Mouse (Mus musculus) granulocyte monocyte progenitor cell, adult 5-6 weeks (primary cell): ENCODE results near the gene Il16. TPM values are rescaled to one million over a fixed set of nuclear protein-coding genes. Genes with fewer than 3 reads are reported as not detected.

Source experiments
- ATAC-seq: replicated peaks from 2 replicates; pipeline ENCODE4 v1.8.0; 2016; ENCODE audit warnings: mild to moderate bottlenecking, moderate TSS enrichment, inconsistent platforms; ENCODE audit not compliant: poor library complexity, severe bottlenecking
- total RNA-seq, 2 experiments: library from RNA; stranded (forward) in 1 of 2; stranded (reverse) in 1 of 2; fragments of 200-712, 200-1000 nt in 1 of 2; fragments of >200 nt in 1 of 2; fragmentation: Nextera tagmentation in 1 of 2; gene quantifications; 2 replicates each; pipeline ENCODE4 v1.2.3; 2014 to 2017

The Il16 gene
- total RNA-seq, 2 experiments from 2014 or later = 43.0 to 71.5 TPM

GRCm38 (mm10) chr7:83699066-83699745 lies 46.3 kb downstream of the Il16 start:
- peak; percentile 90 for ATAC-seq

DNA sequence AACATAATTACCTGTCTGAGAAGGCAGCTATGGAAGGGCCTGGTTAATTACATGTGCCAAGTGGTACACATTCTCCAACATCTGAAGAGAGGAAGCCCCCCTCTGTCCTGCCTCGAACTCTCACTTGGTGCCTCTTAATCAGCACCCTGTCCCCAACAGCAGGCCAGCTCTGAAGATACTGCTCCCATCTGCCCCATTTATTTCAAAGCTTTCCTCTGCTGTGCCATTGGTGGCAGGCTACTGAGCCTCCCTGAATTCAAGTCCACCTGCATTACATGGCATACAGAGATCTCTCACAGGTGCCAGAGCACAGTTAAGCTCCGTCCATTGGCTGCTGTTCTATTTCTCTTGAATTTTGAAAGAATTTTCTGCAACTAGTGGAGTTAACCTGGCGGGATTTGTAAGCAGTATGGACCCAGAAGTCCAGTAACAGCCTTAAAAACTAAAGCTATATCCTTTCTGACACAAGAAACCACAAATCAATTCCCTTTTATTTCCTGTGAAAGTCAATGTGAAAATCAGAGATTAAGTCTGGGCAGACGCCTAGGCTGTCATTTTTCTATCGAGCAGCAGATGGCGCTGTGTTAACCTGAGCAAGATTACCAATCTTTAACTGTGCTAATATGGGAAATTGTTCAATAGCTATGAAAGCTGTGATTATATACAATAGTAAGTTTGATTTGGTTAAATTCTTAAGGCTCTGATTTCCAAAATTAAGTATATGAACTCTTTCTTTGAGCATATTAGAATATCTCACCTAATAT lies 49.9 kb downstream of the Il16 start:
- ATAC-seq = peak; percentile 75

DNA sequence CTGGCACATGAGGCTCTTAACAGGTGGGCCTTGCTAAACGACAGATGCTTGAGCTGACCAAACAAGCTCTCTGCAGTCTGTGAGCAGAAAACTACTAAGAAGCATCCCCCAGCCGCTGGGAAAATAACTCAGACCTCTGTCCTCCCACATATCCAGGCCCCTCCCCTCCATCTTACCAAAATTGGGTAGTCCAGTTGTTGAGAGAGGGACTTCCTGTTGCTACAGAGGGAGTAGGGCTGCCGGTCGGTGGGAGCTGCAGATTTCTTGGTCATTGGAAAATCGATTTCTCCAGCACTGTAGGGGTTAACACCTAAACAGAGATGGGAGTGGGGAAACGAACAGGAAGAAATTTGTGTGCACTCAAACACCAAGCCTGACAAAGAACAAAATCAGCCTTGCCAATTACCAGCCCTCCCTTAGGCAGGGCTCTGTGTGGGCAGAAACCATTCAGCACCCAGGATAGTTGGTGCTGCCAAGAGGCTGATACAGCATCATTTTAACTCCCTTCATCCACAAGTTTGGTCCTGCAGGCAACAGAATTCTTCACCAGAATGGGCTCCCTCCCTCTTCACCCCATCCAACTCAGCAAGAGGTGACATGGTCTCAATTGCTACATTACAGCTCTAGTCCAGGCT lies 62.8 kb downstream of the Il16 start:
- peak; percentile 64 for ATAC-seq

DNA sequence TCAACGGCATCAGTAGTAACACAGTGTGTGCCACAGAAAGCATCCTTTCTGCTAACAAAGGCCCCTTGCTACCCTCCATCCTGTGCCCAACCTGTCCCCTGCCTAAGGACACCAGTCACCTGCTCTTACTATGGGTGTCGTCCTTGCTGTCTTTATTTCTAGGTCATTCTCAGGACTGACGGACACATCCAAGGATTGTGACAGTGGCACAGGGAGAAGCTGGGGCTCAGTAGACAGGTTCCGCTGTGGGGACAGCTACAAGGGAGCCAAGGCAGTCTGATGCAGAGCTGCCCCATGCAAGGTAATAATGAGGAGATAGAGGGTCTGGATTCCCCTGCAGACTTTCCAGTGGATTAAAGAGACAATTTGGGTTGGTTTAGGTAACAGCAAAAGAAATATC lies 67.0 kb downstream of the Il16 start:
- ATAC-seq = no peak

DNA sequence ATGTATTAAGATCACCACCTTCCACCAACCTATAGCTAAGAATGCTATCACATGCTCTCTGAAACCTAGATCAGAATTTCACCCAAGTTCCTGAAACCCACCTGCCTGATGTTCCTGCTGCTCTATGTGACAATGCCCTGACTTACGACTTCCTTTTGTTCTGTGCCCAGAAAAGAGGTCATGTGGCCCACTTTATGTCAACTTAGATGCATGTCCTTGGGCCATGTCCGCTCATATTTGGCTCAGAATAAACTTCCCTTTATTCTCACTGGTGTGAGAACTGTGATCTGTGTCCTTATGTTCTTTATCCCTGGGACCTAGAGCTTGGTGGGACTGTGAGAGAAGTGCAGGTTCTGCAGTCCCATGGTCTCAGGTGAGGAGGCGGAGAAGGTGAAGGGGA lies 68.2 kb downstream of the Il16 start:
- ATAC-seq = no peak; the same call in 1 of the 2 replicates

DNA sequence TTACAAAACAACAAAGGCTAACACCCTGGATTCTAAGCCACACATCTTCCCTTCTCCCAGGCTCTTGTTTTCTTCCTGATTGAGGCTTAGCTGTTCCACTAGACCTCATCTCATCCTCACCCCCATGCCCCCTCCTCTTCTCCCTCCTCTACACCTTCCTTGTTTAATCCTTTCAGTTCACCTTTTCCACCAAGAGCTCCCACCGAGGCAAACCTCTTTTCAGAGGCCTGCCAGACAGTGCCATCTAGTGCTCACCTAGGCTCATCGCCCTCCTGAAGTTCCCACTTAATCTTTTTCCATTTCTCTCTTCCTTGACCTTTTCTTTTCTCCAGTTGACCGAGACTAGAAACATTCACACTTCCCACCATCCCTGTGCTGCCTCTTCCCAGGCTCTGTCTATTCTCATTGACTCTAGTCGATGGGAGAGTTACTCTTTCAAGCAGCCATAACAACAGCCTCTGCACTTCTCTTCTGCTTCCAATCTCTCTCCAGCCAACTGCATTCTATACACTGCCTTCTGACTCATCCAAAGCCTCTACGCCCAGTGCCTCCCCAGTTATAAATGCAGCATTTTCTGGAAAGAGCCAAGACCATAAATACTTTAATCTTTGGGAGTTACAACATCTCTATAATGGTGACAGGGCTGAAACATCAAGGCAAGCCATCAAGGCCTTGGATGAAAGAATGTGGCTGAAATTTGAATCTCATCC lies 69.8 kb downstream of the Il16 start:
- peak; percentile 62 for ATAC-seq

DNA sequence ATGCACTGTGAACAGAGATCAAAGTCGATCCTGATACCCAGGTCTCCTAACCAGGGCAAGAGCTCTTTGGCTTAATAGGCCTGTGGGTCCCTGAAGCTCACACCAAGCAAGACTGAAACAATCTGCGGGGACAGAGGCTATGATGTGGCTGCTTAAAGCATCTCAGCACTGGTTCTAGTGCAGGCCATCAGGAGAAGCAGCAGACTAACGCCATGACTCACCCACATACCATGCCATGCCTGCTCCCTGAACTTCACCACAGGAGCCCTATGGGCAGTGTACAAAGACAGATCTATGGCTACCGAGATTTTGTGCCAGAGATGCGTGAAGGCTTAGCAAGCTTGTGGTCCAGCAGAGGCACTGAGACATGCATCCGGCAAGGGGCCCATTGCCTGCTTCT lies 74.0 kb downstream of the Il16 start:
- no peak for ATAC-seq

- ATAC-seq = peak; percentile 69
Observed at GRCm38 (mm10) chr7:83668724-83669123, 76.8 kb downstream of the Il16 start.

DNA sequence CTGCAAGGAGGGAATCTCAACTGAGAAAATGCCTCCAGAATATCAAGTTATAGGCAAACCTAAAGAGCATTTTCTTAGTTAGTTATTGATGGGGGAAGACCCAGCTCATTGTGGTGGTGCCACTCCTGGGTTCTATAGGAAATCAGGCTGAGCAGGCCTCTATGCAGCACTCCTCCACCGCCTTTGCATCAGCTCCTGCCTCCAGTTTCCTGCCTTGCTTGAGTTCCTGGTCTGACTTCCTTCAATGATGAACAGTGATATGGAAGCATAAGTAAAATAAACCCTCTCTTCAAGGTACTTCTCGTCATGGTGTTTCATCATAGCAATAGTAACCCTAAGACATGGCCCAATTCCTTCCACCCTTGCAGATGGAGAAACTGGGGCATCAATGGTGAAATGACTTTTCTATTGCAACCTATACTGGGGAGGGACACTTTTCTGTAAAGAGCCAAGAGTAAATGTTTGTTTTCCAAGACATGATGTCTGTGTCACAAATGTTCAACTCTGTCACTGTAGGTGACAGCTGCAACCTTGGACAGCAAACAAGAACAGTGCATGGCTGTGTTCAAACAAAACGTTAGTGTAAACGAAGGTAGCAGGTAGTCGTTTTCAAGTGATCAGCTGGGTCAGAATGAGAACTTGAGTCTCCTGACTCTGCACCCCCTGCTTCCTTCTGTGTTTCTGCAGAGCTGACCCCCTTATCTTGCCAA lies 77.4 kb downstream of the Il16 start:
- peak; percentile 57 for ATAC-seq

GRCm38 (mm10) chr7:83666087-83666595 lies 79.4 kb downstream of the Il16 start:
- no peak for ATAC-seq

DNA sequence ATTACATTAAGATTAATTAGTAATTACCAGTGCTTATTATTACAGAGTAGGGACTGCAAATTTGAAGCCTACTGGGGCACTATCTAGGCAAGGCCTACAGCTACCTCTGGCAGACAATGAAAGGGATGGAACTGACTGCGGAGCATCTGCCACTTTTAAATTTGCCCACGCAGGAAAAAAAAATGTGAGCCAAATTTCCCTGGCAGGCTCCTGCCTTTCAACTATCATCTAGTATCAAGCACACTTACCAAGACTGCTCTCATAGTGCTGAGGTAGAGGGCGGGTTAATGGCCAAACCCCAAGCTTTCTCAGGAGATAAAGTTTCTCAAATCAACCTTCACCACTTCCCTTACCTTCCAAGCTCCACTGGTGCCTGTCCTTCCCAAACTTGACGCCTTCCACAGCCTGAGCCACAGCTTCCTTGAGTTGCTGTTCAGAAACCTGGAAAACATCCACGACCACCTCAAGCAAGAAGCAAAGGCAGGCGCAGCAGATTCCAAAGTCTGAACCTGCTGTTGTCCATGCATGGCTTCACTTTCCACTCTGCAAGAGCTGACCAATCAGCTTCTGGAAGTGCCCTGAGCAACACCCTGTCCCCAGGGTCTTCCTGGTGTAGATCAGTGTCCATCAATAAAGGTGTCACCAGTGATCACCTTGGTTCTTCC lies 82.7 kb downstream of the Il16 start:
- no peak for ATAC-seq

GRCm38 (mm10) chr7:83661763-83662162 lies 83.8 kb downstream of the Il16 start:
- ATAC-seq = no peak

DNA sequence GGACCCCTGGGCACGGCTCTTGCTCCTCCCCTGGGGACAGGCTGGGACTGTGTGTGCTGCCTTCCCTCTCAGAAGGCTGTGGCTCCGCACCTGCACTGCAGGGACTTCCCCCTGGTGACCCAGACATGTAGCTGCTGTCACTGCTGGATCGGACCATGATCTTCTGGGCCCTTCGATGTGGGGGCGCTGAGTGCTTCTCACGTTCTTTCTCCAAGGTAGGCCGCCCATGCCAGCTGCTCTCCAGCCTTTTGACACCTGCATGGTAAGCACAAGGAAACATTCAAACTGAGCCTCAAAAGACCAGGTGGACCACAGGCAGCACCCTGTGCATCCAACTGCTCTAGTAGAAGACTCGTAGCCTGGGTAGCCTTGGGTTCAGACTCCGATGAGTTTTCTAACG lies 84.5 kb downstream of the Il16 start:
- no peak for ATAC-seq

GRCm38 (mm10) chr7:83660273-83660691 lies 85.2 kb downstream of the Il16 start:
- ATAC-seq = no peak

DNA sequence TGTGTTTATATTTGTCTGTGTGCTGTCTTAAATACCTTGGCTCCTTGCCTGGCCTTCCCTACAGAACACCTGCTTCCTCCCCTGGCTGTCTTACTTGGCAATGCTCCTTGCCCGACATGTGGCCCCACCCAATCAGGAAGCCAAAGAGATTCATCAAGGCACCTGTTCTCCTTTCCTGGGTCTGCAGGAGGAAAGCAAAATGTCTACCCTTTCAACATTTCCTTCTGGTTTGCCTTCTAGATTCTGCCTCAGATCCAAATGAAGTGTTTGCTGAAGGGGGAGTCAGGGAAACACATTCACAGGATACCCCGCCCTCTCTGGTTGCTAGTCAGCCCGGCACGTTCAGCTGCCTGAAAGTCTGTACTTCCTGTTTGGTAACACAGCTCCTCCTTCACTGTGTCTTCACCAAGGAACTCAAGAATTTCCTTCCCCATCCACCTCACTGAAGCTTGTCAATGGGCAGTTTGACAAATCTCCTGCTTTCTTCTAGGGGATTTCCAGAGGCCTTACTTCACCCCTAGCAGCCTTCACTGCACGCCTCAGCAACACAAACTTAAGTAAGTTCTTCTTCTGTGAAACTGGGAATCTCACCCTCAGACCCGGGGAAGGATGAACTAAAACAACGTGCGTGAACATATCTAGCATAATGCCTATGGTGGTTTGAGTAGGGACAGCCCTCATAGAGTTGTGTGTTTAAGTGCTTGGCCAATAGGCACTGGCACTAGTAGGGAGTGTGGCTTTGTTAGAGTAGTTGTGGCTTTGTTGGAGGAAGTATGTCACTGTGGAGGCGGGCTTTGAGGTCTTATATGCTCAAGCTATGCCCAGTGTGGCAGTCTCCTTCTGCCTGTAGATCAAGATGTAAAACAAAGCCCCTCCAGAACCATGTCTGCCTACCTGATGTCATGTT lies 86.1 kb downstream of the Il16 start:
- peak; percentile 70 for ATAC-seq

GRCm38 (mm10) chr7:83658716-83659115 lies 86.8 kb downstream of the Il16 start:
- ATAC-seq = peak; percentile 8

DNA sequence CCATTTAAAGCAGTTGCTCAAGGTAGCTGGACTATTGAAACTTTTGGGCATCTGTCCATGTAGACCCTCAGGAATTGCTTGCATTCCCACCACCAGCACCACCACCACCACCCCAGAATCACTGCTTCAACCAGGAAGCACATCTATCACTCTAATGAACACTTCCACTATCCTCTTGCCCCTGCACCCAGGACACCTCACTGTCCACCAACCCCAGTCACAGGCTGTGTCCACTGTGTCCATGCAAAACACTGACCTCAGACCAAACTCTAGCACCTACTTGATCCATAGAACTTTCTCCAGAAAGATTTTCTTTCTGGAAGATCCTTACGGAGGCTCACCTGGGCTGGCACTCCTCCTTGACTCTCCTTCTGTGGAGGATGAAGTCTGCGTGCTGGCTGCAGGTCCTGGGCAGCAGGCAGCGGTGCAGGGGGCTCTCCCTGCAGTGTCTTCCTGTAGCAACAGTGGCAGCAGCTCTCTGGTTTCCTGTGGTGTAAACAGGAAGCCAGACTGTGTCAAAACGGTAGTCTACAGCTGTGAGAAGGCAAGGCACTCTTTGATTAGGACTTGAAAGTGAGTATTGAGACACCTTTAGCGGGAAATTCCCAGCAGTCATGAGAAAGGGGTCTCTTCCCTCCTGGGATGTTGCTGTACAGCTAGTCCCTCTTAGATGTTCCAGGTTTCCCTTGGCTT lies 90.4 kb downstream of the Il16 start:
- peak; percentile 52 for ATAC-seq

DNA sequence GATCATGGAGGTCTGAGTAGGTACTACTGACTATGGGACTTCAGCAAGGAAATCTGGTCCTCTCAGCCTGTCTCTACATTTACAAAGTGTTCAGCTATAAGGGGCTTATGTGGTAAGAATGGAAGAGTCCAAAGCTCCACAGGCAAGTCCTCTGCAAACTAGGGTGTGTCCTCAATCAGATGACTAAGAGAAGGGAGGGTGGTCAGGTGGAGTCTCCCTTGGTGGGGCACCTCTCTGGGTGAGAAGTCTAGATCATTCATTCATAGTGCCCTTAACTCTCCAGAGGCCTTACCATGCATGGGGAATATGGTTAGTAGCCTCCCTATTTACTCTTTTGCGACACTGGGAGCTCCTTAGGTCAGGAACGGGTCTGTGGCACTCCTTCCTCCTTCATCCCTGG lies 91.3 kb downstream of the Il16 start:
- ATAC-seq = 0 out of 2 replicates have a peak, but pooled peaks have one; percentile 0
